Mouse (Mus musculus) kidney, adult 2 months (tissue): ENCODE measurements around the gene Cnr2.

Source experiments
- CTCF ChIP-seq: fragments of 200-500 bp; conservative IDR thresholded peaks from 2 replicates; pipeline ENCODE4 v1.5.1; 2011; ENCODE audit warnings: low read depth, mild to moderate bottlenecking, control low read depth, low read length, moderate library complexity, mixed read lengths; ENCODE audit not compliant: insufficient read depth, insufficient read length
- POLR2A ChIP-seq: fragments of 200-500 bp; IDR thresholded peaks from one replicate; pipeline ENCODE4 v1.6.1; 2011; ENCODE audit warnings: low read depth, low read length, control low read depth

DNA sequence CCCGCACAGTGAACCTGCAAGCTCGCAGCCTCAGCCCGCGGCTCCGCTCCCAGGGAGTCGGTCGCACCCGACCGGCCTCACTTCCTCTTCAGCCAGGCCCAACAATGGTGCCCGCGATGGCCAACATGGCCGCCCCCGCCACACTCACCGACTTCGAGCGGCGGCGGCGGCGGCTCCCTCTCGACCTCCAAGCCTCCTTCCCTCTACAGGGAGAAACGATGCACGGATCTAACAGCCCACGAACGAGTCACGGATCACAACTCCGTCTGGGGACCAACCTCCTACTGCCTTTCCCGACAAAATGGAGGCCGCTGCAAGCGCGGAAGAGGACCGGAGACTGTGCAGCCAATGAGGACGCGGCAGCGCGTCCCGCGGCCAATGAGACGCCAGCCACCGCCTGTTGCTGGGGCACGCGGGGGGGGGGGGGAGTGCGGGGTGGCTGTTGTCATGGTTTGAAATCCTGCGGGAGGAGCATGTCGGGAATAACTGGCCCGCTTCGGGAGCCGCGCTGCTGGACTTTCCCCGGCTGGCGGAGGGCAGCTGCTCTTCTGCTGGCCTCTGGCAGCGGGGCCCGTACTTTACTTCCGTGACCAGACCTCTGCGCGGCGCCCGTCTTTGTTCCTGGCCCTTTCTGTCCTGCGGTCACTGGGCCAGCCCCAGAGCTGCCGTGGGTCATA, 21.5 kb upstream of the Cnr2 start, which contains the start of gene Pnrc2:
- TF ChIP-seq POLR2A (no peak), CTCF (no peak)
